Mouse (Mus musculus) intestine, postnatal 0 days (tissue): ENCODE data around the gene Aqp2. TPM values are rescaled to one million over a fixed set of nuclear protein-coding genes. Genes with fewer than 3 reads are reported as not detected.

Source experiments
- ATAC-seq: fragments of 200-750 bp; cut with Nextera tagmentation; 2 replicates; pipeline ENCODE4 v1.8.0; 2017; ENCODE audit warnings: mild to moderate bottlenecking, moderate TSS enrichment, moderate library complexity
- H3K27ac ChIP-seq: fragments of 300-500 bp; sonication (generic); 2 replicates; pipeline ENCODE4 v1.5.1; 2014; ENCODE audit warnings: mild to moderate bottlenecking, low read depth, low read length, moderate library complexity
- H3K27me3 ChIP-seq: fragments of 300-500 bp; sonication (generic); replicated peaks from 2 replicates; pipeline ENCODE4 v1.6.1; 2014; ENCODE audit warnings: low read length, mixed read lengths; ENCODE audit not compliant: control insufficient read depth, insufficient read depth
- H3K36me3 ChIP-seq: fragments of 300-500 bp; sonication (generic); 2 replicates; pipeline ENCODE4 v1.6.1; 2014; ENCODE audit warnings: mild to moderate bottlenecking, moderate library complexity; ENCODE audit not compliant: control insufficient read depth, insufficient read depth
- H3K4me1 ChIP-seq: fragments of 300-500 bp; sonication (generic); replicated peaks from 2 replicates; pipeline ENCODE4 v1.6.1; 2014; ENCODE audit warnings: antibody characterized with exemption, low read length, mixed read lengths; ENCODE audit not compliant: control insufficient read depth, insufficient read depth
- H3K4me2 ChIP-seq: fragments of 300-500 bp; sonication (generic); replicated peaks from 2 replicates; pipeline ENCODE4 v1.6.1; 2014; ENCODE audit warnings: low read depth, mild to moderate bottlenecking, moderate library complexity
- H3K4me3 ChIP-seq: fragments of 300-500 bp; sonication (generic); 2 replicates; pipeline ENCODE4 v1.5.1; 2014; ENCODE audit warnings: low read depth, low read length
- H3K9ac ChIP-seq: fragments of 300-500 bp; sonication (generic); 2 replicates; pipeline ENCODE4 v1.6.1; 2014; ENCODE audit warnings: mild to moderate bottlenecking, low read depth, low read length
- H3K9me3 ChIP-seq: fragments of 300-500 bp; sonication (generic); 2 replicates; pipeline ENCODE4 v1.6.1; 2016; ENCODE audit warnings: mixed run types; ENCODE audit not compliant: control insufficient read depth
- CTCF ChIP-seq: sonication (generic); IDR thresholded peaks from 2 replicates; pipeline ENCODE4 v1.5.1; 2016; ENCODE audit warnings: low read depth, mild to moderate bottlenecking, control low read depth, antibody characterized with exemption, moderate library complexity
- WGBS: fragments of 180-500 bp; shearing (Covaris S2); extraction: QIAGEN DNeasy Blood & Tissue Kit; methylation state at CpG from one replicate; pipeline ENCODE4 v1.1.7; 2014; 5-methylcytosine and 5-hydroxymethylcytosine counted together
- polyA plus RNA-seq: library from polyadenylated mRNA; unstranded; fragments of >200 nt; fragmentation: Nextera tagmentation; extraction: Ambion mirVana; gene quantifications from 2 replicates; pipeline ENCODE4 v1.2.1, GENCODE M21; 2015

Gene Aqp2
- polyA plus RNA-seq, 1 experiment from 2014 or later: not detected

DNA sequence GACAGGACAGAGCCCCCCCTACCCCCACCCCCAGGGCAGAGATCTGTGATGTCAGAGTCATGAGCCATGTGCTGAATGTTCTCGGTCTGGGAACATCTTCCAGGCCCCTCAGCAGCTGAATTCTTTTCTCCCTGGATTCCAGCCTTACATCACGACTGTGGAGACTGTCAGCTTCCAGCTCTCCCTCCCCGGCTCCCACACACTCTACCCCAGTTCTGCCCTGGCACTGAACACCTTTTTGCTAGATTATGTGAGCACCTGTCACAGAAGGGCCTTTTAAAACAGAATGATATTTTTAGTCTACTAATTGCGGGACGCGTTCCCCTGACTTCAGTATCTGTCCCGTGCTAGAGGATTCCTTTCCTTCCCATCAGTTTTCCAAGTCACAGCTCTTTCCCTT is 32.7 kb downstream of the Aqp2 start:
- WGBS: 55% methylated on average over 7 of the region's 7 CpGs
- Histone ChIP-seq H3K27ac (no peak overlapping the region), H3K27me3 (peaks cover 14% of the 10 kb centered on the region), H3K9me3 (no peaks in the 10 kb centered on the region), H3K9ac (no peak overlapping the region), H3K4me1 (no peaks in the 10 kb centered on the region; the same call in 1 of the 2 replicates), H3K4me3 (no peak overlapping the region), H3K36me3 (no peaks in the 10 kb centered on the region), H3K4me2 (no peak overlapping the region)
- no peak for TF ChIP-seq CTCF
- no peak for ATAC-seq

DNA sequence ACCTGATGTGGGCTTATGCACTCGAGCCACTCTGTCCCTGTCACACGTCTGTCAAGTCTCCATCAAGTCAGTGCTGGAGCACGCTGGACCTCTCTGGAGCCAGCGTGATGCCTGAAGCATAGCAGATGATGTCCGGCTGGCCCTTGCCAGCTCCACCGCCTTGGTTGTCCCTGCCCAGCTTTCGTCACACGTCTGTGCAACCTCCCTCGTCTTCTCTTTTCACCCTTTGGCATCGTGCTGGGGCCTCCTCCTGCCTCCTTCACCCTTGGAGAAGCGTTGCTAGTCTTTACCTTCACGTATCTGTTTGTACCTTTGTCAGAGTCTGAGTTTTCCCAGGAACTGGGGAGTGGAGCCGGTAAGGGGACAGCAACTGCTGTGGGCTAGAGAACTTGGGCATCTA is 35.4 kb downstream of the Aqp2 start:
- Histone ChIP-seq H3K9ac (no peak overlapping the region), H3K4me2 (no peak overlapping the region), H3K36me3 (no peaks in the 10 kb centered on the region), H3K4me1 (no peaks in the 10 kb centered on the region), H3K27ac (no peak overlapping the region), H3K9me3 (no peaks in the 10 kb centered on the region), H3K4me3 (no peak overlapping the region), H3K27me3 (peaks cover 14% of the 10 kb centered on the region)
- WGBS: 80% methylated on average over 13 of the region's 13 CpGs
- no peak for TF ChIP-seq CTCF
- ATAC-seq: no peak

DNA sequence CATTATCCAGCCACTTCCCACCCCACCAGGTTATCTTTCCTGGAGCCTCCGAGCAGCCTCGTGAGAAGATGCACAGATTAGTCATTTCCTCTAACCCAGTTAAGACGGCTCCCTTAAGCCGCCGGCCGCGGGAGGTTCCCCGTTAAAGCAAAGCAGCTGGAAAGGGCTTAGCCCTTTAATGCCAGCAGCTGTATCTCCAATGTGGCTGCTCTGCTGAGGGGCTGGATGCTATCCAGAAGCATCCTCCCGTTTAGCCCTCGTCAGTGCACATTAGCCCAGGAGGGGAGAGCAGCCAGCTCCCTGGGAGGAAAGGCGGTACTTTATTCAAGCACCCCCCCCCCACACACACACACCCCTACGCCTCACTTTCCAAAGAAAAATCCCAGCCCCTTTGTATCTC is 35.9 kb downstream of the Aqp2 start:
- no peak for ATAC-seq
- H3K36me3 ChIP-seq: no peaks in the 10 kb centered on the region
- TF ChIP-seq CTCF: no peak
- 12% methylated on average over 12 of the region's 12 CpGs for WGBS
- H3K9me3 ChIP-seq: no peaks in the 10 kb centered on the region
- no peak overlapping the region for H3K4me3 ChIP-seq
- H3K4me2 ChIP-seq: no peak overlapping the region; the same call in 1 of the 2 replicates
- H3K27me3 ChIP-seq: peaks cover 14% of the 10 kb centered on the region
- no peaks in the 10 kb centered on the region for H3K4me1 ChIP-seq
- H3K9ac ChIP-seq: no peak overlapping the region
- no peak overlapping the region for H3K27ac ChIP-seq

DNA sequence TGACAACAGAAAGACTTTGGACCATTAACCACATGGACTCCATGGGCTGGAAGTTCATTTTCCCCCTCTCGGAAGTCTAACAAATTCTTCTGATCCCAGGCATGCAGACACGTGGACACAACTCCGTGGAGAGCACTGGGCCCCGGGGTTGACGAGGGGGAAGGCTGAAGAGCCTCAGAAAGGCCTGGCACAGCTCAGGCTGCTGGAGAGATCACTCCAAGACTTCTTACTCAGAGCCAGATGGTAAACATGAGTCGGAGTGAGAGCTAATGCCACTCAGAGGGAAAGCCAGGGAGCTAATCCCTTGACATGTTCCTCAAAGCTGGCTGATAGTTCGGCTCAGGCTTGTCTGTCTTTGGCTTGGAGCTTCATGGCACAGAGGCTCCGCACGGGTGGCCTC is 36.4 kb downstream of the Aqp2 start:
- H3K4me3 ChIP-seq: no peak overlapping the region
- H3K4me2 ChIP-seq: no peak overlapping the region
- no peaks in the 10 kb centered on the region for H3K4me1 ChIP-seq
- peaks cover 14% of the 10 kb centered on the region for H3K27me3 ChIP-seq
- no peak overlapping the region for H3K9ac ChIP-seq
- peaks cover under 1% of the 10 kb centered on the region; the same call in 1 of the 2 replicates for H3K36me3 ChIP-seq
- ATAC-seq: no peak
- TF ChIP-seq CTCF: no peak
- WGBS: 45% methylated on average over 9 of the region's 9 CpGs
- H3K9me3 ChIP-seq: no peaks in the 10 kb centered on the region
- H3K27ac ChIP-seq: no peak overlapping the region

DNA sequence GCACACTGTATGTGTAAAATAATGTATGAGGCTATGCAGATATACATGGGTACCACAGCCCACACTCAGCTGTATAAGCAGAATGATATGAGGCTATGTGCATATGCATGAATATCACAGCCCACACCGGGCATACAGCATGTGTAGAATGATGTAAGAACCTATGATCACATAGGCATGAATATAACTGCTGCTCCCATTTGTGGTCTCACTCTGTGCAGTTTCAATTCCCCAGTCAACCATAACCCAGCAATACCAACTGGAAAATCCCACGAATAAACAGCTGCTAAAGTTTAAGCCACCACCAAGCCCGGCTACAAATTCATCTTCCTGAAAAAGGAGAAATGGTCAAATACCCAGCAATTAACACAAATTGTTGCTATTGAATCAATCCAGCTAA is 39.7 kb downstream of the Aqp2 start:
- Histone ChIP-seq H3K9ac (no peak overlapping the region), H3K4me1 (no peaks in the 10 kb centered on the region), H3K27ac (no peak overlapping the region), H3K4me2 (no peak overlapping the region), H3K4me3 (no peak overlapping the region), H3K27me3 (peaks cover 8% of the 10 kb centered on the region), H3K36me3 (peaks cover 26% of the 10 kb centered on the region), H3K9me3 (no peaks in the 10 kb centered on the region)
- 90% methylated on average over 3 of the region's 3 CpGs for WGBS
- ATAC-seq: no peak
- no peak for TF ChIP-seq CTCF

DNA sequence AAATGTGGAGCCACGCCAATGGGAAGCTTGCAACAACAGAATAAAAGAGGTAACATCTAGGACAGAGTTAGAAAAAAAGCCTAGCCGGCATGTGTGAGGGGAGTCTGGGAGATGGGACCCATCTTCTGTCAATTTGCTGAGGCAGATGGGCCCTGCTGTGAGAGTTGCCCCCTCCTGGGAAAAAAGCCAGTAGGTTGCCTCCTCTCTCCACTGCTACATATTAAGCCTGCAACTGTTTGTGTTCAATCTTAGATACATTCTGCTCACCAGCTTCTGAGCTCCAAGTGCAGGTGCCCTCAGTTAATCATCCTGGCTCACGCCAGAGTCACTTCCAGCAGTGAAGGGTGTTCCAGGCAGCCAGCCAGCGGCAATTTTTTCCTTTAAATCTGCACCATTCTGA is 41.0 kb downstream of the Aqp2 start:
- no peak for ATAC-seq
- Histone ChIP-seq H3K4me3 (no peak overlapping the region), H3K27me3 (no peaks in the 10 kb centered on the region)

DNA sequence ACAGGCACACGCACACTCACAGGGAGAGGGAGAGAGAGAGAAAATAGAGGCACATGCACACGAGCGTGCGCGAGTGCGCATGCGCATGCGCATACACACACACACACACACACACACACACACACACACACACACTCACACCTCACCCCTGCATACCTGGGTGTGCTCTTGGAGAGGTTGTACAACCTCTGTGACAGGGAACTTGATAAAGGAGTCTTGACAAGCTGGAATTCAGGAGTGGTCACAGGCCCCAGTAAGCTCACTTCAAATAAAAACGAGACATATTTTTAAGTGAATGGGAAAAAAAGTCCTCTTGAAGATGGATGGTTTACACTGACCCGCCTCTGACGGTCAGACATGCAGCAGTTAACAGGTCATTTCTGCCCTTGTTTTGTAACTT is 43.2 kb downstream of the Aqp2 start:
- Histone ChIP-seq H3K4me1 (no peaks in the 10 kb centered on the region), H3K9ac (no peak overlapping the region), H3K4me3 (no peak overlapping the region), H3K27ac (no peak overlapping the region), H3K4me2 (no peak overlapping the region), H3K36me3 (peaks cover 60% of the 10 kb centered on the region), H3K27me3 (no peaks in the 10 kb centered on the region), H3K9me3 (no peaks in the 10 kb centered on the region)
- no peak for ATAC-seq
- 91% methylated on average over 11 of the region's 11 CpGs for WGBS
- TF ChIP-seq CTCF: no peak

More for the DNA sequence above, 41.0 kb downstream of the Aqp2 start:
- Histone ChIP-seq H3K36me3 (peaks cover 39% of the 10 kb centered on the region), H3K27ac (no peak overlapping the region), H3K4me1 (no peaks in the 10 kb centered on the region), H3K9ac (no peak overlapping the region), H3K4me2 (no peak overlapping the region), H3K9me3 (no peaks in the 10 kb centered on the region)
- WGBS: 80% methylated on average over 4 of the region's 4 CpGs
- no peak for TF ChIP-seq CTCF
